Mouse (Mus musculus) cerebellum, adult 11-12 months (tissue): ENCODE measurements around the gene Nudt22.
A peak's percentile ranks its signal among the peaks of the same experiment; 100 is the strongest.

Experiments
- DNase-seq: peaks from one replicate; pipeline ENCODE4 v3.0.0; 2022

Gene Nudt22

DNA sequence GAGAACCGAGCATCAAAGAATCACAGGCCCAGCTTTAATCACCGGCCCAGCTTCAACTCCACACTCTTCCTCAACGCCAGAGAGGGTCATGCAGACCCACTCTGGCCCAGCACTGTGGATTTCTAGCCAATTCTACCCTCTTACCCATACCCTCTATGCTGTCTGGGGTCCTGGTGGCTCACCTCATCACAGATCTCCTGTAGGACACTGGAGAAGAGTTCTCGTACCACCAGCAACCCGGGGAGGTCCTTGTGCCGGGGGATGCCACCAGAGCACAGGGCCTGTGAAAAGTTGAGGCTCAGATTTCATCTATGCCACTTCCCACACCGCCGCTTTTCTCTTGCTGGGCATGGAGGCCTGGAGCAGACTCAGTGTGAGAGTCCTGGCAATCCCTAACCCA, 1.4 kb downstream of the Nudt22 start:
- peak; percentile 50 for DNase-seq

DNA sequence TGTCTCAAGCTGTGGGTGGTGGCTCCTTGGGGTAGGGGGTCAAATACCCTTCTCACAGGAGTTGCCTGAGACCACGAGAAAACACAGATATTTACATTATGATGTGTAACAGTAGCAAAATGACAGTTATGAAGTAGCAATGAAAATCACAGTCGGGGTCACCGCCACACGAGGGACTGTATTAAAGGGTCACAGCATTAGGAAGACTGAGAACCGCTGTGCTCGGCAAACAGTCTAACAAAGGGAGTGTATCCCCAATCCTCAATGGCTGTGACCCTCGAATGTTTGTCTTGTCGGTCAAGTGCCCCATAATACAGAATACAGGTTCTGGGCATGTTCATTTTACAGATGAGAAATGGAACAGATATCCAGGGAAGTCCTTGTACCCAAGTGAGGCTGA, 1.9 kb downstream of the Nudt22 start:
- DNase-seq, result peak; percentile 41

DNA sequence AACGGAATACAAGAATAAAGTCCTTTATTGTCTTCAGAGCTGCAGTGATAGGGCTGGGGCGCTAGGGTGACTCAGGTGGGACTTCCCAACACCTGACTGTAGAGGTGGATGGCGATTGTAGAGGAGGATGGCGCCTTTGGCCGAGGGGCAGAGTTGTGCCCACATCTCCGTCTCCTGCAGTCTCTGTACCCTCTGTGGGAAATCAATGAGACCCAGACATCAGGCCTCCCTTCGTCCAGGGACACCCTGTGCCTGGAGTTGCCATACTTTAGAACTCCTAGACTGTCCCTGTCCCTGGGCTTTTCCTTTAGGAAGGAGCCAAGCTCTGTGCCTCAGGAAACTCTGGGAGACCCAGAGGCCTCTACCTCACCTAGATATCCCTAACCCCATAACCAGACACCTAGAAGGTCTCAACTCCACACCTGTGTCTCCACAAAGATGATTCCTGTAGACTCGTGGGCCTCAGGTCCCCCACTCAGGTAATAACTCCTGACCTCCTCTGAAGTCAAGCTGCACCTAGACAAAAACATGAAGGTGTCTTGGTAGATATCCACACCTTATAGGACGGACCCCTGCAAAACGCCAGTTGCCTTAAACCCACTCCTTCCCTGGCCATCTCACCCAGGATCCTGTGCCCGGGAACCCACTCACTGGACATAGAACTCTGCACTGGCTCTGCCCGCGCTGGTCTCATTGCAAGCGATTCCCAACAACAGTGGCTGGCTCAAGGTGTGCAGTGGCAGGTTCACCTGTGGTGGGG, 2.7 kb downstream of the Nudt22 start:
- peak; percentile 42 for DNase-seq

DNA sequence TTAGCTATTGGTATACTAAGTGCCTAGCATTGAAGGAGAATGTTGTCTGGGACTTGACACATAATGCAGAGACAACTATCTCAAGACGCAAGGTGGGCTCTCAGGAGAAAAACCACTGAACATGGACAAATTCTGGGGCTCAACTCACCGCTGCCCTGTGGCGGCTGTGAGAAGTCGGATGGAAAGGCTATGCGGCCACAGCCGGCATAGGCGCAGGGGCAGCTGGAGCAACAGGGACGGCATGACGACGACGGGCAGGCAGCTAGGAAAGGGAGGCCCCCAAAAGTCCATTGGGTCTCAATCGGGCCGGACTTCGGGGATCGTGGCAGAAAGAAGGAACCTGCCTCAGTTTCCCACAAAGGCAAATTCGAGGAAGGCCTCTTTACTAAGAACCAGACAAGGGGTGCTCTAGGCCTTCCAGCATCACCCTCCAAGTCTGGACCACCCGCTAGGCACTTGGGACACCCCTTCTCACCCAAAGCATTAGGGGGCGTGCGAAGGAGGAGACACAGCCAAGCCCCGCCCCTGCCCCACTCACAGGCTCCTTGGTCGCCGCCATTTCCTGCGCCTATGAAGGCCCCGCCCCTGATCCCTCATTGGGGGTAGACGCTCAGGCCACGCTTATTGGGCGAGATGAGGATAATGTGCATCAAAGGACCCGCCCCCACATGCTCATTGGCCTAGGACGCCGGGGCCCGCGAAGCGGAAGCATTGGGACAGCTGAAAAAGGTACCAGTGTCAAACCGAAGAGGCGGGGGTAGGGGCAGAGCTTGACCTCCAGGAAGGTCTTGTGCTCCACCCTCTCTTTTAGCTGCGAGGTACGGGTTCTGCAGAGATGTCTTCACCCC, 3.7 kb downstream of the Nudt22 start, which contains the start of gene Dnajc4:
TSS of gene Dnajc4 (minus strand) at position 562 of the 848 bp plus-strand sequence.
- peak; percentile 97 for DNase-seq

DNA sequence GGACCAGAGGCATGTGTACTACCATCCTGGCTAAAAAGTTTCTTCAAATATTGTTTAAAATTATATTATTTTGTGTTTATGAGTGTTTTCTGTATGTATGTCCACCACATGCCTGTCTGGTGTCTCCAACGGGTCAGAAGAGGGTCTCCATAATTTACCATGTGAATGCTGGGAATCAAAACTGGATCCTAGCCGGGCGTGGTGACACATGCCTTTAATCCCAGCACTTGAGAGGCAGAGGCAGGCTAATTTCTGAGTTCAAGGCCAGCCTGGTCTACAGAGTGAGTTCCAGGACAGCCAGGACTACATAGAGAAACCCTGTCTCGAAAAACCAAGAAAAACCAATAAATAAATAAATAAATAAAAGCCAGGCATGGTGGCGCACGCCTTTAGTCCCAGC, 4.8 kb downstream of the Nudt22 start:
- DNase-seq, result peak; percentile 48

DNA sequence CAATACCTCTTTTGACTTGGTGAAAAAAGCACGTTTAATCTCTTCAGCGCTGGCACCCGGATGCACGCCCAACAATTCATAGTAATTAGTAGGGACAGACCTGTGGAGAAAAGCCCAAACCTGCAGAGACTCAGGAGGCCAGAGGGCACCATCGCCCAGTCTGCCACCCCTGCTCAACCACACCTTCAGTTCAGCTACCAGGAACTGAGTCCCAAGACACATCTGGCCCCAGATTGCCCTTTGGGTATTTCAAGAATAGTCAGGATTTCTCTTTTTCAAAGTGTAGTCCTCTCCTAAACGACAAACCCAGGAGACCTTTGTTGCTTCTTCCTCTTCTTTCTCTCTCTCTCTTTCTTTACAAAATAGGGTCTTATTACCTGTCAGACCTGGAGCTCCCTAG, 5.2 kb downstream of the Nudt22 start:
- peak; percentile 48 for DNase-seq

DNA sequence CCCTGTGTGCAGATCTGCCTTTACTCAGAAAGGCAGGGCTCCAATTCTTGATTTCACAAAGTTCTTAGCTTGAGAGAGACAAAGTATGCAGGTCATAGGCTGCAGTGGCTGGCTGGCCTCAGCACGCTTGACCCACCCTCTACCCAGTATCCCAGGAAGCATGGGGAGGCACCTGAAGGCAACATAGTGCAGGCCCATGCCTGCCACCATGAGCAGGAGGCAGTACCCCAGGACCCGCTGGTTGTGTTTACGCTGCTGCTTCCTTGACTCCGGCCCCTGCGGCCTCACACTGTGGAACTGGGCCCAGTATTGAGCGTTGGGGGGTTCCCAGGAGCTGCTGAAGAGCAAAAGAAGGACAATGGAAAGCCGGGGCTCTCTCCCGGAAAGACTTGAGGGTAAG, 6.7 kb downstream of the Nudt22 start:
- DNase-seq, result no peak

DNA sequence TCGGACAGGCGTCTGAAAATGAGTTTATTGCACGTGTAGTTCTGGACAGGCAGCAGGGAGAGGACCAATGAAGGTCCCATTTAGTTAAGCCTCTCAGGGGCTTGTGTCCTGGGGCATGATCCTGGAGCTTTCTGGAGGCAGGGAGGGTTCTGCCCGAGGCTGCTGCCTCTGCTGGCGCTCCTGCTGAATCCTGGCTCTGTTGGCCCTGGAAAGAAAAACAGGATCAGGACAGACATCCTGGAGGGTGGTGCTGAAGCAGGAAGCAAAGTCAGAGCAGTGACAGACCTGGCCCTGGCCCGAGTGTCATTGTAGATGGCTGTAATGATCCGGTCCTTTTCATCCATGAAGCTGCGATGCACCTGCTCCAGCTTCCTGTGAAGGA, 8.0 kb downstream of the Nudt22 start:
- DNase-seq, result no peak

DNA sequence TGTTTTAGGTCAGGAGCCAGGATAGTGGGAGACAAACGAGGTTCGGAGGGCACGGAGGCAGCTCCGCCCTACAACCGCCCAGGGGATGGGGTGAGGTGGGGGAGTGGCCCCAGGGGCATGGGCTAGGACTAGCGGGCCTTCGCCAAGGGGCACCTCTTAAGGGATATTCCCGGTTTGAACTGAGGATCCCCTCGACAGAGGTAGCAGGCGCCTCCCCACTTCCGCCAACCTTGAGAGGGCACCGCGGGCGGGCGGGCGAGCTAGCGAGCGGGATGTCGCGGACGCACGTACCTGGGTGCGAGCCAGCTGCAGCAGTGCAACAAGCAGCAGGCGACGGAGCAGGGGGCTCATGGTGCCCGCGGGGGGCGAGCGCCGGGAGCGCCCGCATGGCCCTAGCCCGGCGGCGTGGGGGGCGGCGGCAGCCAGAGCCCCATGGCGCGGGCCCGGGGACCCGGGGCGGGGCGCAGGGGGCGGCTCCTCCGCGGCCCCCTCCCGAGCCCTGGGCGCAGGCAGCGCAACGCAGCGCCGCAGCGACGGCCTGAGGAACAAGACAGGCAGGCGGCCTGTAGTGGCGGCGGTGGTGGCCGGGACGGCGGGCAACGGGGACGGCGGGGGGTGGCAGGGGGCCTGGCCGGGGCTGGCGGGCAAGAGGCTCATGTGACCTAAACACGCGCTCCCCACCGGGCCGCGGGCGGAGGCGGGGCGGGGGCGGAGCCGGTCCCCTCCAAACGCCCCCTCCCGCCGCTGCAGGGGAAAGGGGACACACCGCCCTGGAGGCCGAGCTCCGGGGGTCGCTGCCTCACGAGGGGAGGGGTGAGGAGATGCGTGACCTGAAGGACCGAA, 8.6 kb downstream of the Nudt22 start, which contains the start of gene Vegfb:
TSS of gene Vegfb (minus strand) at position 591 of the 843 bp plus-strand sequence.
- peak; percentile 80 for DNase-seq

DNA sequence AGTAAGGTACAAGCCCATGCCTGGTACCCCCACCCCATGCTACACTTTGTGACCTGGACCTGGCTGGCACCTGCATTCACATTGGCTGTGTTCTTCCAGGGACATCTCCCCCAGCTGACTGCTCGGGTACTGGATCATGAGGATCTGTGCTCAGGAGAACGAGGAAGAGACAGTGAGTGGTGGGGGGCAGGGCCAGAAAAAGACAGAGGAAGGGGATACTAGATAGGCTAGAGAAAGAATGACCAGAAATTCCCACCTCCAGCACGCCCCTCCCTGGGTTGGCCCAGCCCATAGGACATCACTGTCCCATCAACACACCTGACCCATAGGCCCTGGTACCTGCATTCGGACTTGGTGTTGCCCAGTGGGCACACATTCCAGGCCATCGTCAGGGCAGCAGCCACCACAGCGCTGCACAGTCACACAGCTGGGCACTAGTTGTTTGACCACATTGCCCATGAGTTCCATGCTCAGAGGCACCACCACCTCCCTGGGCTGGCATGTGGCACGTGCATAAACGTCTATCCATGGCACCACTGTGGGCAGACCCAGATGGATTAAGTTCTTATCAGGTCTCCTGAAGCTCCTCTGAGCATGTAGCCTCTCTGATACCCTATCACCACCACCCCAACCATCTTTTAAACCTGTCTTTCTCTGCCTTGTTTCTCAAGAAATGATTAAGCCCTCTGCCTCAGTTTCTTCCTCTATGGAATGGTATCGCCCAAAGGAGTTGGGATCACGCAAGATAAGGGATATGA, 9.8 kb downstream of the Nudt22 start:
- peak; percentile 59 for DNase-seq

DNA sequence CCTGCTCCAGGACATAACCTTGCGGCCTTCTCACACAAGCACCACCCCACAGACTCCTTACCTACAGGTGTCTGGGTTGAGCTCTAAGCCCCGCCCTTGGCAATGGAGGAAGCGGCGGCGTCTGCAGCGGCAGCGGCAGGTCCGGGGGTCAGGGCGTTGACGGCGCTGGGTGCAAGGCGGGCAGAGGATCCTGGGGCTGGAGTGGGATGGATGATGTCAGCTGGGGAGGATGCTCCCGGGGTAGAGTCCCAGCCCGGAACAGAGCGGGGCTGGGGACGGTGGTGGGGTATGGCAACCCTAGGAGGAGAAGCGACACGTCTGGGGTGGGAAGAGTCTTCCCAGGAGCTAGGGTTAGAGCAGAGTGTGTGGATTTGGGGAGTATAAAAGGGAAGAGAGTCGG, 10.6 kb downstream of the Nudt22 start:
- DNase-seq, result peak; percentile 63

DNA sequence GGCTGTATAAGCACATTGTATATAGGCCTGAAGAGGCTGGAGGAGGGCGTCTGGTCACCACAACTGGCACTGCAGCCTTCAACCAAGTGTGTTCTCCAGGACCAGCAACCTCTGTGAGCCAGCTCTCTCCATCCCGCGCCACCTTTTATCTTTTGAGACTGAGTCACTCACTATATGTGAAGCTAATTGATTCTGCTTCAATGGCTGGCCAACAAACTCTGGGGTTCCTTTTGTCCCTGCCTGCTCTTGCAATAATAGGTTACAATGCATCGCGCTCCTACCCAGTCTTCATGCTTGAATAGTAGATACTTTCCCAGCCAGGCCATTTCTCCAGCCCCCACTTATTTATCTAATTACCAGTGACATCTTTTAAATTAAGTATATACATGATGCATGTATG, 12.3 kb downstream of the Nudt22 start:
- peak; percentile 26 for DNase-seq

DNA sequence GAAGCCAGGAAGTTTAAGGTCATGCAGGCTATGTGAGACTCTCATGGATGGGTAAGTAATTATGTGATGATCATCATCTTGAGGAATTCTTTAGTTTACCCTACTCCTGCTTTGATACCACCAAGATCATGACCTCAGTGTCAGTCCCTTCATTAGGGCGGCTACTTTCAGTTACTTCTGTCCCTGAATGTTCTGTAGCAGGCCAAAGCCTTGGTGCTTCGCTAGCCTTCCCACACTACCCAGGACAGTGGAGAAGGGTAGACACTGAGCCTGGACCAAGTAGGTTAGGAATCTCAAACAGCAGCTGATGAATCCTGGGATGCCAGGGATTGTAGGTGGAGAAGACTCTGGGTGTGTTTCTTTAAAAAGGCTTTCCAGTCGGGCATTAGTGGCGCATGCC, 14.5 kb downstream of the Nudt22 start:
- DNase-seq, result no peak

DNA sequence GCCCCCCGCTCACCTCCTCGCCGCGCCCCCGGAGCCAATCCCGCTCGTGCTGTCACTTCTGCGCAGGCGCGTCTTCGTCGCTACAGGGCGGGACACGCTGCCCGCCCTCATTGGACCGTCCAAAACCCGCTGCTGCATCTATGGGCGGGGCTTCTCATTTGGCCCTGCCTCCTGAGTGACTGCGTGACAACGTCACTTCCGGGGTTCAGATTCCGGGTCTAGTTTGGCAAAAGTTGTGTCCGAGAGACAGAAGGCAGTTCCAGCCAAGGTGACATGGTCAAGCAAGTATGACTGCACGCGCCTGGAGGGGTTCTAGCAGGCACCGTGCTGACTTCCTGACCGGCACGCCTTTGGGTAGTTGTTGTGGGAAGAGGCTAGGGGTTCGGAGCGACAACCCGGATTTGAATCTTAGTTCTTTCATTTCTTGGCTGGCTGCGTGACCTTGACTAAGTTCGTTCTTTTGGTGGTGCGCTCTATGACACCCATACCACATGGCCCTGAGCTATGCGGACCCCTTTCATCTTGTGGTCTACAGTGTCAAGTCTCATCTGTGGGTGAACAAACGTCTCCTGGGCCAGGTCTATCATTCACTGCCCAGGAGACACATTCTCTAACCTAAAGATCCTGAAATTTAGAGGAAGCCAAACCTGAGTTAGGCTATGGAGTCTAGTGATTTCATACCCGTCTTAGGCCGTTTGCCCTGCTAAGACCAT, 15.4 kb downstream of the Nudt22 start, which contains the start of gene Fkbp2:
TSS of gene Fkbp2 (minus strand) at position 121 of the 713 bp plus-strand sequence.
- peak; percentile 99 for DNase-seq

DNA sequence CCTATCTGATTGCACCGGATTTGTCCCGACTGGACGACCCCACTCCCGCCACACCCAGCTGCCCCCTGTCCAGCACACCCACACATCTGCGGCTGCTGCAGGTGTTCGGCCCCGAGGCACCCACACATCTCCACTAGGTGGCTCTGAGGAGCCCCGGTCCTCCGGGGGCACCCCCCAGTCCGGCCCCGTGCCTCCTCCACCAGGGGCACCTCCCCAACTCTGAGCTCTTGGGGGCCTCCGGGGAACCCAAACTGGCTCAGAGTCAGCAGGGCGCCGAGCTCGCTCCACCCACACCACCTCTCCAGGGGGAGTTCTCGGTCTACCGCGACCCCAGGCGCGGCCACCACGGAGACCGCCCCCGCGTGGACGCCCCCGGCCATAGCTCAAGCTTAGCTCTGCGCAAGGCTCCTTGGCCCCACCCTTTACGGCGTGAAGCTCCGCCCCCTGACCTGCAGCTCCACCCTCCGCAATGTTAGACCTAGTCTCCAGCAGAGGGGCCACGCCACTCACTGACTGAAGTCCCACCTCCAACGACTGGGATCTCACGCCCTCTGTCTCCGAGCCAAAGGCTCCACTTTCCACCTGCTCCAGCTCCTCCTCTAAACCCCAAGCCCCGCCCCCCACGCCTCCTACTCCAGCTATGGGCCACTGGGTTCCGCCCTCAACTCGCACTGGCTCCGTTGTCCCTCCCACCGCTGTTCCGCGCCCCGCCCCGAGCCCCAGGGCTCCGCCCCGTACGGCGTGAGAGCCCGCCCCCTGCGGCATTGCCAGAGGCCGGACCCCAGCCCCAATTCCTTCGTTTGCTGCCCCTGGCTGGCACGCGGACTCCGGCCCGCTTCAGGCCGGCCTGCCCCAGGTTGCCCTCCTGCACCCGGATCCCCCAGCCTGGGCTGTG, 16.2 kb downstream of the Nudt22 start:
- DNase-seq, result peak; percentile 99

DNA sequence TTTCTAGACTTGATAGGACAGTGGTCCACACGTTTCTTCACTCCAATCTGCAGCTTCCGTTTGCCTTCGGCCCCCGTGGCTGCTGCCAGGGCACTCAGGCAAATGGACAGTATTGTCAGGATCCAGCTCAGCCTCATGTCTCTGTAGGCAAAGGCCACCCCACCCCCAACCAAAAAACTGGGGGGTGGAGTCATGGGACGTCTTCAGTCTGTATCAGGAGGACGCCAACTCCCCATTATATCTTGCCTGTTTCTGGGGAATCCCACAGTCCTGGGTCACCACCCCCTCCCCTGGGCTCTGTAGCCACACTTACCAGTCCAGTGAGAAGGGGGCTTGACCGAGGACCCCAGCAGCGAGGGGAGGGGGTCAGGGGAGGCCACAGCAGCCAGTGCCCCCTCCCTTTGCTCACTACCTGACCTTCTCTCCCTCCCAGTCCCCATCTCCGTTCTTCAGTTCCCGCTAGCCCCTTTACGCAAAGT, 16.9 kb downstream of the Nudt22 start:
- DNase-seq, result no peak

DNA sequence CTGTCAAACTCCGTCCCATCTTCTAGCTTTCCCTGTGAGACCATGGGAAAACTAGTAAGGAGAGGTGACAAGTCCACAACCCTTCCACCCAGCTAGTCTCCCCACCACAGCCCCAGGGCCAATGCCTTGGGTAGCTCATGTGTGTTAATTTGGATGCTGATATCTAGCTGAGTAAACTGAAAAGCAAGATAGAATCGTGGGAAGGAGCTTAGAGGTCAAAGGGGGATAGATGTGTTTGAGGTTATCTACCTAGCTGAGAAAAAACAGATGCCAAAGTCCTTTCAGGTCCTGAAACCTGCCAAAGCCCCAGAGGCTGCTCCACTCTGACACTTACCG, 17.3 kb downstream of the Nudt22 start:
- DNase-seq, result no peak

DNA sequence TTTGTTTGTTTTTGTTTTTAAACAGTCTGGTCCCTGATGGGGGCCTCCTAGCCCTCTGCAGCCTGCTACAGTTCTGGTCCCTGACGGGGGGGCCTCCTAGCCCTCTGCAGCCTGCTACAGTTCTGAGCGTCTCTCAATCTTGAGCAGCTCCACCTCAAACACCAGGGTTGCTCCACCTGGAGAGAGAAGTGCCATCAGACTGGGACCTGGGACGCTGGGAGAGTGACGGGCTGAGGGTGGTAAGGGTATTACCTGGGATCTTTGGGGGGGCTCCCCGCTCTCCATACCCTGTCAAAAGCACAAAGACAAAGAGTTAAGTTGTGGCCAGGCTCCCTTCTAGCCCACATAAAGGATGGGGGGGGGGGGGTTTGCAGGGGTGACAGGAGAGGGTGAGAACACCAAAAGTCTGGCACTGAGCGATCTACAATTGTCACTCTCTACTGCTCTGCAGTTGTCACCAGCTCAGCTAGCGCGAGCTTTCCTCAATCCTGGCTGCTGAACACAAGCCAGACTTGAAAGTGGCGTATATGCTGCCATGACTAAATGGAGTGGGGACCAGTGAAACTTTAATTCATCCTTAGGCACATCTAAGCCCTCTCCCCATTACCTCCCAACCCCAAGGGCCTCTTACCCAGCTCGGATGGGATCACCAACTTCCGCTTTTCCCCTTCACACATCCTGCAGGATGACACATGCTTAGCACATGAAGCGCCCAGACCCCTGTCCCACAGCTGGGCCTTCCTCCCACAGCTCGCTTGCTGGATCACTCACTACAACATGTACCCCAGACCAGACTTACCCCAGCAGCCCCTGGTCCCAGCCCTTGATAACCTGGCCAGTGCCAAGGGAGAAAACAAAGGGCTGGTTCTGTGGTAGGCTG, 17.9 kb downstream of the Nudt22 start:
- DNase-seq, result peak; percentile 69
